Mouse (Mus musculus) bone marrow, adult 2 months (tissue): ENCODE data around the gene Vwa8.

ENCODE experiments used
- CTCF ChIP-seq: fragments of 200-500 bp; IDR thresholded peaks from 2 replicates; pipeline ENCODE4 v1.5.1; 2011; ENCODE audit warnings: low read length, control low read depth; ENCODE audit not compliant: control insufficient read depth, insufficient read depth
- POLR2A ChIP-seq: fragments of 200-500 bp; IDR thresholded peaks from 2 replicates; pipeline ENCODE4 v1.6.1; 2011; ENCODE audit warnings: low read depth, mild to moderate bottlenecking, control low read depth, low read length, borderline replicate concordance; ENCODE audit not compliant: control insufficient read depth

- TF ChIP-seq CTCF (no peak), POLR2A (no peak)
Observed at GRCm38 (mm10) chr14:79142342-79142741, 293.5 kb downstream of the Vwa8 start.
